Mouse (Mus musculus) erythroid progenitor cell, adult 5-6 weeks (primary cell): Measurements from ENCODE around the gene Sema4c. TPM values are rescaled to one million over a fixed set of nuclear protein-coding genes. Genes with fewer than 3 reads are reported as not detected.

Source experiments
- ATAC-seq: replicated peaks from 2 replicates; pipeline ENCODE4 v1.8.0; 2016; ENCODE audit warnings: moderate number of reproducible peaks, mild to moderate bottlenecking, moderate TSS enrichment, inconsistent platforms; ENCODE audit not compliant: poor library complexity, low FRiP score, severe bottlenecking
- total RNA-seq, 2 experiments: library from RNA; stranded (forward) in 1 of 2; stranded (reverse) in 1 of 2; fragments of 150-400 nt in 1 of 2; fragments of 186-747, 209-891 nt in 1 of 2; gene quantifications; 2 replicates each; pipeline versions ENCODE4 v1.2.3 to v1.2.4; 2015 to 2017; ENCODE audit warnings: low replicate concordance in 2 of 2

The Sema4c gene
- total RNA-seq, 2 experiments from 2014 or later: 0.45 TPM; not detected in 1

DNA sequence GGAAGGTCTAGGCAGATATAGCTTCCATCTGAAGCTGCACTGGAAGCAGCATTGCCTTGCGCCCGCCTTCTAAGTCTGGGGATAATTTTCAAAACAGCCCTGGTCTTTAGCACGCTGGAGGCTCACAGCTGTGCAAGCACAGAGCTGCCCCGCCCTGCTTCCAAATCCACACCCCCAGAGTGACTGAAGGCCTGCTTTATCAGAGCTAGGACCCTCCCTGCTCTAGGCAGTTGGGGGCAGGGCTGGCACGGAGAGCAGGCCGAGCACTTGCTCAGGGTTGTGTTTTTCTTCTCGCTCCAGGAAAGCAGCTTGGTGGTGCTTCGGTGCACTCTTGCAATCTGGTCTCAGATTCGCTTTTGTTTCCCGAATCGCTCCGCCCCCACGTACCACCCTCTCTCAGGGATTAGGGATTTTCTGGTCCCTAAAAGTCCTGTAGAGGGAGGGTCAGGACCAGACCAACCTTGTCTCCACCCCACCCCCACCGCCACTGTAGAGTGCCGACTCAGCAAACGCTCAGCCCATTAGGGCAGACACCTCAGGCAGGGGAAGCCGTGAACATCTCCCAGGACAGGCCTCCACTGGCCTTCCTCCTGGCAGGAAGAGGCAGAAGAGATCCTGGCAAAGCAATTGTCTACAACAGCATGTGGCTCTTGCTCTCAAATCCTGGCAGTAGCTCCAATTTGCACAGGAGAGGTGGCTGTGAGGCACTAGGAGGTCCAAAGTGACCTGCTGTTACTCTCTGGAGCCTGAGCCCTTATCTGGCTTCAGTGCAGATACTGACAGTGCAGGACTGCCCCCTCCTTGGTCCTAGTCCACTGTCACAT is 22.4 kb upstream of the Sema4c start:
- ATAC-seq: 0 out of 2 replicates have a peak, but pooled peaks have one; percentile 11

DNA sequence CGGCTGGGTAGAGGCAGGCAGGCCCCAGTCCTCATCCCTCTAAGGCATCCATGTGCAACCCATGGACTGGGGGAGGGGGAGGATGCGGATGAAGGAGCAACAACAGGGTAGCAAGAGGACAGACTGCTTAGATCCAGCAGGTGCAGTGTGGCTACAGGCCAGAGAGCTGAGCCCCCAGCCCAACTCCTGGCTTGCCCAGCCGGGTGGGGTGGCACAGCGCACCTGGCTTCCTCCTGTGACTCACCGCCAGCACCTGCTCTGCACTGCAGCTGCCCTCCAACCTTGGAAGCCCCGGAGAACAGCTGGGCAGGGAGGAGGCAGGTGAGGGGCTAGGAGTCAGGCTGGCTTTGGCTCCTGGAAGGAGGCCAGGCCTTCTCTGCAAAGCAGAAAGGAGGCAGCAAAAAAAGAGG is 21.8 kb upstream of the Sema4c start:
- ATAC-seq: 0 out of 2 replicates have a peak, but pooled peaks have one; percentile 14

DNA sequence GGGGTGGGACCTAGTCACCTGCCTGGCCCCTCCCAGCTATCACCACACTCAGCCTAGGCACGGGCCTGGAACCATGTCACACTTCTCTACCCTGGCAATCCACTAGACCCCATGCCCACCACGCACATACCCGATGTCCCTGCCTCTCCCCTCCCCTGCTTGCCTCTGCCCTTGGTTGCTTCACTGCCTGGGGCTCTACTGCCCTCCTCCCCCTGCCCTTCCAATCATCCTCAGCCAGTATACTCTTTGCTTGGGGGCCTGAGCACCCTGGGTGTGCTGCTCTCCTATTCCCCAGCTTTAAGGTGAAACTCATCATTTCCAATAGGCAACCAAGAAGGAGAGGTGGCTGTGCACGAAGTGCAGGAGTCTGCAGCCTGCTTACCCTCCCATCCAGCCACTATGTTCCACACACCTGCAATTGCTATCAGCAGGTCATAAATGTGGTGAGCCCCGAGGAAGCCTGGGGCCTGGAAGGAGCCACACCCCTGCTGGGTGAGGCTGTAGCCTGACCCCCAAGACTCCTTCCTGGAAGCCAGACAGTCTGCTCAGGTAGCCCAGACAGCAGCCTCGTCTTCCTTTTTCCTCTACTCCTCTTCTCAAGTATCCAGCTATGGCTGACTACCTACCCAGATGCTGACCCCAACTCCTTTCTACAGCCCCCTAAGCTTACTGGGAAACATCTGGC is 19.0 kb upstream of the Sema4c start:
- ATAC-seq: no peak

DNA sequence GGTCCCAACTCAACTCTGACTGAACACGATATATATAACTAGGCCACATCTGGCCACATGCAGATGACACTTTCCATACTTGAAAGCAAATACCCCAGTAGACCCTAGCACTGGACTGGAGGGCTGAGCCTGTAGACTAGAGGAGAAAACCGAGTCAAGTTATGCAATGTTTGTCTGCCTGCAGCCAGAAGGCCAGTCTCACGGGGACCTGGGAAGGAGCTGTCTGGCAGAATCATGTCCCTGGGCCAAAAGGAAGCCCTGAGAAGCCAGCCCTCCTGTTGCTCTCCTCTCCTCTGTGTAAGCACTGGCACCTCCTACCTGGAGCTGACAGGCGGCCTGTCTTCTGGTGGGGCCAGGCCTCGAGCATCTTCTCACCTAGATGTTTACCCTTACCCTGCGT is 17.2 kb upstream of the Sema4c start:
- no peak for ATAC-seq

DNA sequence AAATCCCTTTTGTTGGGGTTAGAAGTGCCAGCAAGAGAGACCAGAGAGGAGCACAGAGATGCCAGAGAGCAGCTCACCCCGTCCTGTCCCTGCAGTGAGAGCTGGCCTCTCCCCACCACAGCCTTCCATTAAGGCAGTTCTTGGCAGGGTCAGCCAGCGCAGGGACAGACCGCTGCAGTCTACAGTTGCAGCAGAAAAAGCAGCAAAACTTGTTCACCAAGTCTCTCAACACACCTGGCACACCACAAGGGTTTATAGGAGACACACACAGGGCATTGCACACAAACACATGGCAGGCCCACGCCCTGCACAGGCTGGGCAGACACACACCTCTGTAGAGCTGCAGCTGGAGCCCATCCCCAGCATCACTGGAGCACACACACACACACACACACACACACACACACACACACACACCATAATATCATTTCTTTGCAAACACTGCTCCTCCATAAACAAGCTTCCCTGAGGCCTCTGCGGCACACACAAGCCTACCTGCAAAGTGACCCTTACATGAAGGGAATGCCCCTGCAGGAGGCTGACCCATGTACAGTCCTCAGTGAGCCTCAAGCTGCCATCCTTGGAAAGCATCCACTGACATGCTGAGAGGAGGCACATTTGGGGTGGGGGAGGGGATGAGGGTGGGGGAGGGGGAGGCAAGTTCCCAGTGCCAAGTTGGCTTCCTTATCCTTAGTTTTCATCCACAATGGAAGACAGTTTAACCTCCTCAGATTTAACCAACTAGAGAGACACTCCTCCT is 16.2 kb upstream of the Sema4c start:
- ATAC-seq: no peak

DNA sequence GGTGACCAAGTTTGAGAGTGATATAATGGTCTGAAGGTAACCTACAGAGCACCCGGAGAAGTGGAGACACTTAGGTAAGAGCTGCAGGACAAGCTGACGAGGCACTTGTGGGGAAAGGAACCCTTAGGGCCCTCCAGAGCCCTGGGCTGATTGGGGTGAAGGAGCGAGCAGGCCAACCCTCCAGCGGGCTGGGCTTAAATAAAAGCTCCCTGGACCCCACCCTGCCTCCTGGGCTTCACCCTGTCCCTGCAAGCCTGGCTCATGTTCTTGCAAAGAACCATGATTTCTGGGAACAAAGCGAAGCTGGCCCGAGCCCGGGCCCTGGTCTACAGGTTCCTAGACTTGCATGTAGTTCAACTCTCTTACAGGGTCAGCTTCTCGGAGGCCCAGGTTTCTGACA is 15.4 kb upstream of the Sema4c start:
- no peak for ATAC-seq

DNA sequence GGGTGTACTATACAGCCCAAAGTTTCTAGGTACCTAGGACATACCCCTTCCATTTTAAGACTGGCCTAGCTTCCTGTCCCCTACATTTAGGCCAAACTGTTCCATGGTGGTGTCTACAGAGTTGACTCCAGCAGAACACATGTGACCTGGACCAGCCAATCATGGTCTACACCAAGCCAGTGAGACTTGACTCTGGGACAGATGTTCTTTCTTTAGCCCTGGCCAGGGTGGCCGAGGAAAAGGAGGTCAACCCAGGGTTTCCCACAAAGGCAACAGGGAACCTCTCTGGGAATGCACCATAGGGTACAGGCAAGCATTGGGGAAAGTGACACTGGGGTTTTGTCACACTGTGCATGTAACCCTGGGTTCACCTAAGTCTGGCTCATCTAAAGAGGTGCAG is 14.6 kb upstream of the Sema4c start:
- ATAC-seq: no peak

DNA sequence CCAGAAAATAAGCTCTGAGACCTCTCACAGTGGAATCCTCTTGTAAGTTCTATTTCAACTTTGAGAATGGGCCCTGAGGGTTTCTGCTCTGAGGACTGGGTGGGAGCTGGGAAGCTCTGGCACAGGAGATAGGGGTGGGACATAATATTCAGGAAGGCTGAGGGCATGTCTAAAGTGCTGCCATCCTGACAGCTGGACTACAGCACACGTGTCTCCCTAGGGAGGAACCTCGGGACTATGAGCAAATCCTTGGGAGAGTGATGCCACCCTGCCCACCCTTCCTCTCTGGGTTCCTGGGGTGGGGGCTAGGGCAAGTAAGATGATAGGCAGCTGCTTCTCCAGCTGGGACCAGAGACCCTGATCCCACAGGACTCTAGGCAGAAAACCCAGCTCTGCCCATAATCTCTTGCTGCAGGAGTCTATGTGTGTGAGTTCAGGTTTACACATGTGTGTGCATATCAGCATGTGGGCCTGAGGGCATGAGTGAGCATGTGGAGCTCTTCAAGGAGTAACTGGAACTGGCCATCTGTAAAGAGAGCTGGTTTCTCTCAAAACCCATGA is 14.1 kb upstream of the Sema4c start:
- ATAC-seq: no peak

DNA sequence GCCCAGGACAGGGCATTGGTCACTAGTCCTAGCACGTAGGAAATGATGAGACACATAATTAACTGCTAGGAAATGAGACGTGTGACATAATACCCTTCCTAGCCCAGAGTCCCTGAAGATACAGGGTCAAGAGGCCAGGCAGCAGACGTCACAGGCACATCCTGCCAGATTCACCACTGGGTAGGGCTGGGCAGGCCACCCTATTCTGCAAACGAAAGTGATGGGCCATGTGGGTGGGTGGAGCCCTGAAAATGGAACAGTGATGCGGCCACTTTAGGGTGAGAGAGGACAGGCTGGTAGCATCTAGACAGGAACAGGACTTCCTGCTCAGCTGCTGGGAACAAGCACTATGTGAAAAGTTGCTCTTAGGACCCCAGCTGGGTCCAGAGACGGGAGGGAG is 13.5 kb upstream of the Sema4c start:
- no peak for ATAC-seq

DNA sequence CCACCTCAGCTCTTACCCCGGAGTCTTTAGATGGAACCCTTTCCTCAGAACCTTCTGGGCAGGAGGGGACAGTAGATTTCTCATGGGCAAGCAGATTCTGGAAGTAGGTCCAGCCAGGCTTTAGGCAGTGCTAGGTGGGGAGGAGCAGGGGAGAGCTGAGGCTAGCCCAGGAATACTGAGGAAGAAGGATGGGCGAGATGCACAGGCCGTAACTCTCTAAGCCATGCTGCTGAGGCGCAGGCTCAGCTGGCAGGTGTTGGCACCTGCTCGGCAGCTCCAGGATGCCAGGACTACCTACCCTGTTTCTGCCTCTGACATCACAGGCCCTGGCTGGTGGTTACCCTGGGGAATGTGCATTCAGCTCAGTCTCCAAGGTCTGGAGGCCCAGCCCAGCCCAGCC is 12.2 kb upstream of the Sema4c start:
- ATAC-seq: no peak

DNA sequence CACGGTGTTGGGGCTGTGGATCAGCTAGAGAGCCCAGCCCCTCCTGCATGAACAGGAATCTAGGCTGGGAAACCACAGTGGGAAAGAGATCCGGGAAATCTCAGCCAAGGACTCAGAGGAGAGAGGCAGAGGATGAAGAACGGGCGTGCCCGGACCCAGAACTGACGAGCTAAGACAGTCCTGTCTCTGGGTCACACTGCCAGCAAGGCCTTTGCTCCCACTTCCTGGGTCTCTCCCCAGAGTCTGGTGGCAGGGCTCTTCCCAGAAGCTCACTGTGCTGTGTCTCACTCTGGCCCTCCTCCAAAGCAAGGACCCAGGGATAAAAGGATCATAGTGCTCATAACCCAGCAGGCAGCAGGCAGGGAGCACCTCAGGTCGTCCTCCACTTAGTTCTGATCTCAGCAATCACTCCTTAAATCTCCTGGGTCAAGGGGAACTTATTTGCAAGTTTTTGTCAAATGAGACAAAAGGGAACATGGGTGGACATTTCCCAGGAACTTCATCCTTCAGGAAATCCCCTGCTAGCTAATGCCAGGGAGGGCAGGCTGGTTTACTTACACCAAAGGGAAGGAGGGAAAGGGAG is 11.6 kb upstream of the Sema4c start:
- no peak for ATAC-seq

DNA sequence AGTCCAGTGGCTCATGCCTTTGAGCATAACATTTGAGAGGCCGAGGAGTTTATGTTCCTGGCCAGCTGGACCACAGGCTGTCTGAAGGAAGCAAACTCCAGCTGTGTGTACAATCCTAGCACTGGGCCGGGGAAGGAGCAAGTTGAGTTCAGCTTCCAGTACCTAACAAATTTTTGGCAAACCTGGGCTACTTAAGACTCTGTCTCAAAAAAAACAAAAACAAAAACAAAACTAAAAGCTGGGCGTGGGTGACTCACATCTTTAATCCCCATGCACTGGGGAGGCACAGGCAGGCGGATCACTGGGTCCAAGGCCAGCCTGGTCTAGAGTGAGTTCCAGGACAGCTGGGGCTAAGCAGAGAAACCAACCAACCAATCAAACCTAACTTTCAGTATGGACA is 10.6 kb upstream of the Sema4c start:
- ATAC-seq: no peak

DNA sequence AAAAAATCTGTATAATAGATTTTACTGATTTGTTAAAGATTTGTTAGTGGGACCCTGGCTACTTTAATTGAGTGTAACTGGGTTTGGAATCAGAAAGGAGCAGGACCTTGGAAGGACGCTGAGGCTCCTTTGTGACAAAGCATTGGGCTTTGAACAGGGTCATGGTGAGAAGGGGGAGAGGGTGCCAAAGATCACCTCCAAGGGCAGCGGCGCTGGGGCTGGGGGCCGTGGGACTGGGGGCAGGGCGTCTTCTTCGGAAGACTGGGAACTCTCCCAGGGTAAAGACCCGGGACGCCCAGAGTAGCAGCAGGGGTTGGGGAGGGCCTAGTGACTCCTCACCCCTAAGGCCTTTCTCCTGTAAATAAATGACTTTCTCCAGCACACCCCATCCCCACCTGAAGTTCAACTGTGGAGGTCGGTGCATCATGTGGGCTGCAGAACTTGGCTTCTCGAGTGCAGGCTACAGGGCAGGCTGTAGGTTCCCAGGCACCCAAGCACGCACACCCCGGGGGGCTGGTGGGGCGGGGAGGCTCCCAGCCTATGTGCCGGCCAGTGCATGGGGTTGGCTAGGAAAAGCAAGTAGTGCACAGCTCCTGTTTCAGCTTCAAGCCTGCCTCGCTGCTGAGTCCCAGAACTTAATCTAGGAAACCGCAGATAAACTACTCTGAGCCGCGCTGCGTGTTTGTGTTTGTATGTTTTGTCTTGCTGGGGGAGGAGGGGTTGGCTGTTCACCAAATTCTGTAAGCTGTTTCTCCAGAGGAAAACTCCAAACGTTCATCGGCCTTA is 9.9 kb upstream of the Sema4c start:
- no peak for ATAC-seq

DNA sequence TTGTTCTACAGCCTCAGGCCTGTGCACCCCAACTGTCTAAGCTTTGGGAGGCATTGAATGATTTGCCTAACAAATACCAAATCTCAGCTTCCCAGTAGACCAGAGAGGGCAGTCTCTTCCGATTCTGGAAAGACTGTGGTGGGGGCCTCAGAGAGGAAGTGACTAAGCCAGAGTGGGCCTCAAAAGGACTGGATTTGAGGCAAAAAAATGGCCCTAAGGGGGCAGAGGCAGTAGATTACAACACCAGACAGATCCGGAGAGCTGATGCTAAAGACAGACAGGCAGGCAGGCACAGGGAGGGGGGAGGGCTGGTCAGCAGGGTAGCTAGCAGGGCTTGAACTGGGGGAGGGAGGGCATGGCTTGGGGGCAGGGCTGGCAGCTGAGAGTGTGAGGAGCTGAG is 8.3 kb upstream of the Sema4c start:
- ATAC-seq: no peak

DNA sequence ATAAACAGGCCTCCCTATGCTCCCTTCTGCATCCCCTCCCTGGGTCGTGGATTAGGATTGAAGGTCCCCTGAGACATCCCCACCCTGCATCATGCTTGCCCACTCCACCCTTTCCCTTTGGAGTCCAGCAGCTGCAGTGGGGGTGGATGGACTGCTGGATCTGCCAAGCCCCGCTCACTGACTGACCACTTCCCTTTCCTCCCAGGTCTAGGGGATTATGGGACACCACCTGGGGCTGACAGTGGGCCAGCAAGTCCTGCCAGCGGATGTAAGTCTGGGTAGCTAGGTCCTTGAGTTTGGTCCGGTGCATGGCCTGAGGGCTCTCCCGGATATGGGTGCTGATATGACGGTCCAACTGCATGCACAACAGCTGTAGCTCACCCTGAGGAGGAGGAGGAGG is 6.0 kb upstream of the Sema4c start:
- no peak for ATAC-seq

DNA sequence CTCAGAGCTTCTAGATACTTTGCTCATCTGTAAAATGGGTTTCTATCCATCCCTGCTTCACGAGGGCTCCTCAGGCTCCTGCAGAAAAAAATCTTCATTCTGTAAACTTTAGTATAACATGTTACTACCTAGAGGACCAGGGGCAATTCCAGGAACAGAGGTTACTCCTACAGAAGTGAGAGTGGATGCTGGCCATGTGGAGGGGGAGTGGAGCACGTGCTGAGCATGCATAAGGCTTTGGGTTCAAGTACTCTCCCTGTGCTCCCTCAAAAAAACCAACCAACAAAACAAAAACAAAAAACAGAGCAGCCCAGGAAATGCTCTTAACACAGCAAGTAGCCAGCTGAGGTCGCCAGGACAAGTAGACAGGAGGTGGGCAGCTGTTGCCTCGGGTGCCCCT is 5.5 kb upstream of the Sema4c start:
- ATAC-seq: no peak

DNA sequence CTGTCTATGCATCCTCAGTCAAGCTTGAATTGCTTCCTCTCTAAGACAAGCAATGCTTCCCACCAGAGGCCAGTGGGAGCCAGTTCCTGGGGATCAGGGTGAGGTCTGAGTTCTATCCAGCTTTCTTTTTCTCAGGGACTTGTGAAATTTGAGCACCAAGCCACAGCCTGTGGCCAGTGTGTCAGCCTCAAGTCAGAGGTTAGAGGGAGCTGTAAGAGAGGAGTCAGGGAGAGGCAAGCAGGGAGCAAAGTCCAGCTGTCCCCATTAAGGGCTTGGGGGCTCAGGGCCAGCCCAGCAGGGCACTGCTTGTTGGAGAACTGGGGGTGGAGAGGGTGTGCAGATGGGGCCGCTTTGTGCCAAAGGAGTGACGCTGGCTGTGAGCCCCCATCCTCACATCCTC is 5.0 kb upstream of the Sema4c start:
- no peak for ATAC-seq

DNA sequence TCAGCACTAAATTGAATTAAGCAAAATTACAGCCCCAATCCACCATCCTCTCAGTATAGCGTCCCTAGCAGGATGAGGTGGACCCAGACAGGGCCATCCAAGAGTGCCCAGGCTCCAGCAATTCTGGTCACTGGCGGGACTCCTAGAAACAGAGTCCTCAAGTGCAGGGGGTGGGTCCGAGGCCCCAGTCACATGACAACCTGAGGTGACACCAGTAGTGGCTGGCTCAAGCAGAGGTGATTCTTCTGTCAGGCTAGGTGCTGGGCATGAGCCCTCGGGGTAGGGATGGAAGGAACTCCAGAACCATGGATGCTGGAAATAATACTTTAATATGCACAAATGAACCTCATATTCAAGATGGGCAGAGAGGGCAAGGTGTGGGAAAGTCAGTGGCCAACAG is 4.2 kb upstream of the Sema4c start:
- ATAC-seq: no peak

DNA sequence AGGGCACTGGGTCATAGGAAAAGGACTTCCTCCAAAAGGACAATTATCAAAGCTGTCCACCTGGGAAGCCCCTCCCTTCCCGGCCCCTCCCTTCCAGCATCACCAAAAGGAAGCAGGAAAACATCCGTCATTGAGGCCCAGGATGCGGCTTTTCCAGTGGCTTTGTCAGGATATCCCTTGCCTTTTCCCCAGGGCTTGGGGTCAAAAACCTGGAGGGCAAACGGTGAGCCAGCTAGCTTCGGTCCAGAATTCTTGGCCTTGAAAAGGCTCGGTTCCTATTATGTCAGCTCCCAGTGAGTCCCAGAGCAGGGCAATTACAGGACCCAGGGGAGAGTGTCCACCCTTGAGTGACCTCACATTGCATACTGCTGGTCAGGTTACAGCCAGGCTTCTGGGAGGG is 2.8 kb upstream of the Sema4c start:
- ATAC-seq: no peak
